Mouse (Mus musculus) thymus, adult 2 months (tissue): ENCODE data around the gene Slamf7. TPM values are rescaled to one million over a fixed set of nuclear protein-coding genes. Genes with fewer than 3 reads are reported as not detected.
A peak's percentile ranks its signal among the peaks of the same experiment; 100 is the strongest.
"Not testable (repeated sequence)": the region's sequence is repeated elsewhere in the genome, so short reads cannot be mapped to it uniquely, and the experiment has no call there.

ENCODE experiments used
- DNase-seq: peaks from one replicate; pipeline ENCODE4 v3.0.0; 2021
- H3K27ac ChIP-seq: fragments of 200-500 bp; 2 replicates; pipeline ENCODE4 v1.5.1; 2012; ENCODE audit warnings: low read length, control low read depth; ENCODE audit not compliant: control insufficient read depth, insufficient read depth
- H3K27me3 ChIP-seq: fragments of 200-500 bp; 2 replicates; pipeline ENCODE4 v1.6.1; 2012; ENCODE audit warnings: mild to moderate bottlenecking, low read length, moderate library complexity, mixed read lengths; ENCODE audit not compliant: control insufficient read depth, insufficient read depth
- H3K36me3 ChIP-seq: fragments of 200-500 bp; 2 replicates; pipeline ENCODE4 v1.6.1; 2012; ENCODE audit warnings: mild to moderate bottlenecking, low read length, moderate library complexity; ENCODE audit not compliant: control insufficient read depth, insufficient read depth
- H3K4me1 ChIP-seq: fragments of 200-500 bp; replicated peaks from 2 replicates; pipeline ENCODE4 v1.6.1; 2012; ENCODE audit warnings: low read length; ENCODE audit not compliant: control insufficient read depth, insufficient read depth
- H3K4me3 ChIP-seq: fragments of 200-500 bp; 2 replicates; pipeline ENCODE4 v1.5.1; 2012; ENCODE audit warnings: mild to moderate bottlenecking, low read length, control low read depth, moderate library complexity; ENCODE audit not compliant: control insufficient read depth, insufficient read depth
- CTCF ChIP-seq: fragments of 200-500 bp; IDR thresholded peaks from 2 replicates; pipeline ENCODE4 v1.5.1; 2012; ENCODE audit warnings: mild to moderate bottlenecking, control low read depth, low read length, moderate library complexity, borderline replicate concordance; ENCODE audit not compliant: control insufficient read depth, poor library complexity, insufficient read depth; ENCODE audit errors: extremely low read depth
- POLR2A ChIP-seq: fragments of 200-500 bp; IDR thresholded peaks from 2 replicates; pipeline ENCODE4 v1.6.1; 2012; ENCODE audit warnings: mild to moderate bottlenecking, low read length, control low read depth, moderate library complexity; ENCODE audit not compliant: control insufficient read depth, poor library complexity, insufficient read depth; ENCODE audit errors: extremely low read depth
- WGBS: fragments of 180-500 bp; shearing (Covaris S2); methylation state at CpG from one replicate; pipeline ENCODE4 v1.1.7; 2018; 5-methylcytosine and 5-hydroxymethylcytosine counted together
- polyA plus RNA-seq: library from polyadenylated mRNA; depleted of rRNA; stranded (reverse); fragments of >200 nt; gene quantifications from 2 replicates; pipeline ENCODE4 v1.2.3, GENCODE M21; 2012

Slamf7 gene
- polyA plus RNA-seq, 1 experiment, result 4.5 TPM

DNA sequence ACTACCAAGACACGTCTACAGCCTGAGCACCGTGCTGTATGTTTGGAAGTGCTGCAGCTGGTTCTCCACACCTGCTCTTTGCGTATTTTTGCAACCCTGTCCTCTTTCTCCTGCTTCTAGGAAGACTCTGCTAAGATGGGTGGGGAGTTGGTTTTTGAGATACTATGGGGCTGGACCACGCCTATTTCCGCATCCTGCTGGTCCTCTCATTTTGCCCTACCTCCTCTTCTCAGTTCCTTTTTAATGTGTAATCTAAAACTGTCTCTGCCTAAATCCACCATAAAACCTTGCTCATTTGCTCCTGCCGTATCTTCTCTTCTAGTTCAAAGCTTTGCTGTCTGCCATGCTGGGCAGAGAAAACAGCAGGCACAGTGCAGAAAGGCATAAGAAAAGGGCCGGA, 28.2 kb upstream of the Slamf7 start:
- Histone ChIP-seq H3K27ac (peak overlapping the region; percentile 81), H3K4me3 (peak overlapping the region; percentile 18; the same call in 1 of the 2 replicates), H3K36me3 (no peaks in the 10 kb centered on the region), H3K4me1 (peaks cover 16% of the 10 kb centered on the region), H3K27me3 (no peaks in the 10 kb centered on the region)
- DNase-seq, result peak; percentile 58
- WGBS, result 9% methylated on average over 7 of the region's 7 CpGs
- TF ChIP-seq POLR2A, result no peak
- no peak for TF ChIP-seq CTCF

GRCm38 (mm10) chr1:171677721-171678120, 24.9 kb upstream of the Slamf7 start:
- no peak for DNase-seq
- 42% methylated on average over 1 of the region's 1 CpGs for WGBS
- H3K4me1 ChIP-seq, result peaks cover 17% of the 10 kb centered on the region
- no peak overlapping the region for H3K27ac ChIP-seq
- no peak overlapping the region for H3K4me3 ChIP-seq
- H3K27me3 ChIP-seq, result no peaks in the 10 kb centered on the region
- TF ChIP-seq POLR2A, result no peak
- no peak for TF ChIP-seq CTCF
- no peaks in the 10 kb centered on the region for H3K36me3 ChIP-seq

- H3K4me3 ChIP-seq, result no peak overlapping the region
- H3K4me1 ChIP-seq, result peaks cover 4% of the 10 kb centered on the region
- peak; percentile 11 for DNase-seq
- H3K27ac ChIP-seq, result no peak overlapping the region
- no peaks in the 10 kb centered on the region for H3K36me3 ChIP-seq
- no peaks in the 10 kb centered on the region for H3K27me3 ChIP-seq
- 25% methylated on average over 1 of the region's 1 CpGs for WGBS
- no peak for TF ChIP-seq POLR2A
- no peak for TF ChIP-seq CTCF
These were observed 21.6 kb upstream of the Slamf7 start for GRCm38 (mm10) chr1:171674467-171674866.

GRCm38 (mm10) chr1:171672854-171673475, 20.1 kb upstream of the Slamf7 start:
- H3K27me3 ChIP-seq, result no peaks in the 10 kb centered on the region
- H3K4me3 ChIP-seq, result no peak overlapping the region
- H3K36me3 ChIP-seq, result no peaks in the 10 kb centered on the region
- no peak for TF ChIP-seq CTCF
- no peak for TF ChIP-seq POLR2A
- no peak overlapping the region for H3K27ac ChIP-seq
- peaks cover 4% of the 10 kb centered on the region for H3K4me1 ChIP-seq
- peak; percentile 15 for DNase-seq
- 33% methylated on average over 5 of the region's 5 CpGs for WGBS

DNA sequence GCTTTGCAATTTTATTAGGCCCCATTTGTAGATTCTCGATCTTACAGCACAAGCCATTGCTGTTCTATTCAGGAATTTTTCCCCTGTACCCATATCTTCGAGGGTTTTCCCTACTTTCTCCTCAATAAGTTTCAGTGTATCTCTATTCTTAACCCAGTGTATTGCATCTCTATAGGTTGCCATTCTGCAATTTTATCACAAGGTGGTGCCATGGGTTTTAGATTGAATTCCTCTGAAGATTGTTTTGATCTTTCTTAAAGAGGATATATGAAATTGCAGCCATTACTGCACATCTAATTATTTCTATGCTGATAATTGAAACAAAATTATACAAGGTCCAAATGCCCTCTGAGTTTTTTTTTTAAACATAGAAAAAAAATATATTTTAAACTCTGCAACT, 19.6 kb upstream of the Slamf7 start:
- H3K4me3 ChIP-seq, H3K27ac ChIP-seq, H3K36me3 ChIP-seq, H3K27me3 ChIP-seq, H3K4me1 ChIP-seq: not testable (repeated sequence)
- 71% methylated on average over 2 of the region's 2 CpGs for WGBS
- peak; percentile 16 for DNase-seq

DNA sequence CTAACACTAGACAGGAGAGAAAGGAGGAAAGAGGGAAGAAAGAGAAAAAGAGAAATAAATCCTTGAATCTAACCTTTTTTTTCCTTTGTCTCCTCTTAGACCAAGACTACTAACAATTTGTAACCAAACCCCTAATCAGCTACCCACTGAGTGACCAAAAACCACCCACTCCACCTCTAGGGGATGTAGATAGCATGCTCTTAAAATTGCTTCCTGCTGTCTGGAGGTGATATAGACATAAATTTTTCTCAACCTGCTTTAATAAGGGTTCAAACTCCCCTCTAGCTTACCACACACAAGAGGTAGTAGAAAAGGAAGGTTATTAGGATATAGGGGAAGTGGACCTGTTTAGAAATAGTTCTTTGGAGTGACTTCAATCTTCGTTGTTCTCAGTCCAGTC, 14.3 kb upstream of the Slamf7 start:
- H3K36me3 ChIP-seq, result no peaks in the 10 kb centered on the region
- H3K27me3 ChIP-seq, result no peaks in the 10 kb centered on the region
- TF ChIP-seq CTCF (no peak), POLR2A (no peak)

GRCm38 (mm10) chr1:171666350-171666749, 13.5 kb upstream of the Slamf7 start:
- Histone ChIP-seq H3K4me3 (no peak overlapping the region), H3K27me3 (no peaks in the 10 kb centered on the region), H3K27ac (no peak overlapping the region), H3K4me1 (no peaks in the 10 kb centered on the region), H3K36me3 (no peaks in the 10 kb centered on the region)
- TF ChIP-seq POLR2A (no peak), CTCF (no peak)
- DNase-seq, result no peak
- 96% methylated on average over 6 of the region's 6 CpGs for WGBS

More for the DNA sequence above, 14.3 kb upstream of the Slamf7 start:
- WGBS, result 98% methylated on average over 1 of the region's 1 CpGs
- H3K4me1 ChIP-seq, result no peaks in the 10 kb centered on the region
- no peak overlapping the region for H3K4me3 ChIP-seq
- H3K27ac ChIP-seq, result no peak overlapping the region
- DNase-seq, result no peak
